Mouse (Mus musculus) stomach, embryonic 14.5 days (tissue): ENCODE measurements at regions not wholly inside any gene's neighbourhood (a gene's known extent, or its start where the extent isn't known, plus 50 kb on each side); places are given as distances from the start of the nearest gene placed in this dataset.

Source experiments
- ATAC-seq: fragments of 200-750 bp; cut with Nextera tagmentation; 2 replicates; pipeline ENCODE4 v1.8.0; 2017; ENCODE audit warnings: low read depth, moderate TSS enrichment; ENCODE audit not compliant: insufficient number of reproducible peaks, insufficient read depth, low FRiP score
- H3K27ac ChIP-seq: fragments of 300-500 bp; sonication (generic); 2 replicates; pipeline ENCODE4 v1.5.1; 2014; ENCODE audit warnings: mild to moderate bottlenecking, low read length, moderate library complexity, mixed read lengths
- H3K27me3 ChIP-seq: fragments of 300-500 bp; sonication (generic); 2 replicates; pipeline ENCODE4 v1.6.1; 2014; ENCODE audit warnings: low read length, control low read depth, mixed read lengths; ENCODE audit not compliant: control insufficient read depth, insufficient read depth
- H3K36me3 ChIP-seq: fragments of 300-500 bp; sonication (generic); 2 replicates; pipeline ENCODE4 v1.6.1; 2014; ENCODE audit warnings: mild to moderate bottlenecking, control low read depth, low read length, moderate library complexity, mixed read lengths; ENCODE audit not compliant: control insufficient read depth, insufficient read depth
- H3K4me1 ChIP-seq: fragments of 300-500 bp; sonication (generic); 2 replicates; pipeline ENCODE4 v1.6.1; 2014; ENCODE audit warnings: low read length, control low read depth, mixed read lengths; ENCODE audit not compliant: control insufficient read depth, insufficient read depth
- H3K4me2 ChIP-seq: fragments of 300-500 bp; sonication (generic); replicated peaks from 2 replicates; pipeline ENCODE4 v1.6.1; 2014; ENCODE audit warnings: low read depth, low read length, control low read depth
- H3K4me3 ChIP-seq: fragments of 300-500 bp; sonication (generic); 2 replicates; pipeline ENCODE4 v1.5.1; 2014; ENCODE audit warnings: low read depth, low read length, control low read depth
- H3K9ac ChIP-seq: fragments of 300-500 bp; sonication (generic); replicated peaks from 2 replicates; pipeline ENCODE4 v1.6.1; 2014; ENCODE audit warnings: low read depth, mild to moderate bottlenecking, control low read depth, low read length, moderate library complexity, mixed read lengths
- H3K9me3 ChIP-seq: fragments of 300-500 bp; sonication (generic); 2 replicates; pipeline ENCODE4 v1.6.1; 2016; ENCODE audit warnings: low read depth, low read length, control low read depth; ENCODE audit not compliant: control insufficient read depth
- WGBS: fragments of 180-500 bp; shearing (Covaris S2); extraction: QIAGEN DNeasy Blood & Tissue Kit; methylation state at CpG from one replicate; pipeline ENCODE4 v1.1.7; 2014; 5-methylcytosine and 5-hydroxymethylcytosine counted together

GRCm38 (mm10) chr14:76928706-76929105 is 107.9 kb upstream of the Ccdc122 start:
- 90% methylated on average over 3 of the region's 3 CpGs for WGBS
- Histone ChIP-seq H3K27ac (no peak overlapping the region), H3K4me2 (no peak overlapping the region), H3K9me3 (no peaks in the 10 kb centered on the region), H3K4me3 (no peak overlapping the region), H3K36me3 (no peaks in the 10 kb centered on the region), H3K9ac (no peak overlapping the region), H3K27me3 (no peaks in the 10 kb centered on the region), H3K4me1 (no peaks in the 10 kb centered on the region)
- no peak for ATAC-seq

- no peak for ATAC-seq
- 73% methylated on average over 5 of the region's 5 CpGs for WGBS
- Histone ChIP-seq H3K27ac (no peak overlapping the region), H3K4me3 (no peak overlapping the region), H3K4me2 (no peak overlapping the region), H3K9me3 (no peaks in the 10 kb centered on the region), H3K9ac (no peak overlapping the region), H3K27me3 (no peaks in the 10 kb centered on the region), H3K4me1 (no peaks in the 10 kb centered on the region), H3K36me3 (no peaks in the 10 kb centered on the region)
Measured at GRCm38 (mm10) chr14:76927245-76927806, 109.2 kb upstream of the Ccdc122 start.

- Histone ChIP-seq H3K4me3 (no peak overlapping the region), H3K27ac (no peak overlapping the region), H3K9ac (no peak overlapping the region), H3K27me3 (no peaks in the 10 kb centered on the region), H3K9me3 (no peaks in the 10 kb centered on the region), H3K4me2 (no peak overlapping the region), H3K4me1 (no peaks in the 10 kb centered on the region), H3K36me3 (no peaks in the 10 kb centered on the region)
- no peak for ATAC-seq
- 89% methylated on average over 7 of the region's 7 CpGs for WGBS
Measured at GRCm38 (mm10) chr14:76926416-76926815, 110.2 kb upstream of the Ccdc122 start.

DNA sequence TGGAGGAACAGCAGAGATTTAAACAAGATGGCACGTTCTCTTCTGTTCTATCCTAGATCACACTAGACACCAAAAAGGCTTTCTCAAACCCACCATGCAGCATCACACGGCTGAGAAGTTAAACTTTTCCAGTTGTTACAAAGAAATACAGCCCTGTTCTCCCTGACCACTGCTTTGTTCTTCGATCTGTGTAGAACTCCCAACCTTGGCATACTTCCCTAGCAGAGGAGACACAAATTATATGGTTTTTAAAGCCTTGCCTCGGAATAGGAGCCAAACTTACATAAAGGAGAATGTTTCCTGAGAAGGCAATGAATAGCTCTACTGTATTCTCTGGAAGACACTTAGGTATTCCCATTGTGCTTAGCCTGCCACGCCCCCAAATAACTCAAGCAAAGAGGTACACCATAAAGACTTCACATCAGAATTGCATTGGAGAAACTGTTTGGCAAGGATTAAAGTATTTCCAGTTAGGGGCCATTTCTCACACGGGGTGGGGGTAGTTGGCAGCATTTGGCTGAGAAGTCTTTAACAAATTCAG is 114.1 kb upstream of the Ccdc122 start:
- Histone ChIP-seq H3K27me3 (no peaks in the 10 kb centered on the region), H3K9ac (no peak overlapping the region), H3K9me3 (no peaks in the 10 kb centered on the region), H3K4me3 (no peak overlapping the region), H3K36me3 (no peaks in the 10 kb centered on the region), H3K4me1 (no peaks in the 10 kb centered on the region), H3K27ac (no peak overlapping the region), H3K4me2 (no peak overlapping the region)
- no peak for ATAC-seq
- WGBS = 76% methylated on average over 6 of the region's 6 CpGs

DNA sequence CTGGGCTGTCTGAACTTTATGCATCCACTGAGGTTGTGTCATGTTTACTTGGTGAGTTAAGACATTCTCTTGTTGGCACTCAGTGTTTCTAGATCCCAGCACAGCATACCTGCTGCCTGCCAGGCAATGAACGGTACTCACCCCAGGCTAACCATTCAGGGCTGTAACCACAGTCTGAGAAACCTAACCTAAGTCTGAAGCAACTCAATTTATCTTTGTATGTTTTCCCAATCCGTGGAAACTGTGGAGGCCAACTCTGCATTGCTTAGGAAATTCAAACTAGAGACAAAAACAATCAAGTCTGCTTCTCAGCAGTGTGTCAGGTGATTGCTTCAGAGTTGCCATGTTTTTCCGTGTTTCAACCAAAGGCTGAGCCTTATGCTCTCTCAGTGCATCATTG is 118.5 kb upstream of the Ccdc122 start:
- H3K36me3 ChIP-seq = no peaks in the 10 kb centered on the region
- no peaks in the 10 kb centered on the region for H3K4me1 ChIP-seq
- H3K9ac ChIP-seq = no peak overlapping the region
- no peaks in the 10 kb centered on the region for H3K9me3 ChIP-seq
- no peak for ATAC-seq
- H3K27me3 ChIP-seq = no peaks in the 10 kb centered on the region
- 51% methylated on average over 3 of the region's 3 CpGs for WGBS
- no peak overlapping the region for H3K4me3 ChIP-seq
- H3K27ac ChIP-seq = no peak overlapping the region
- H3K4me2 ChIP-seq = no peak overlapping the region

DNA sequence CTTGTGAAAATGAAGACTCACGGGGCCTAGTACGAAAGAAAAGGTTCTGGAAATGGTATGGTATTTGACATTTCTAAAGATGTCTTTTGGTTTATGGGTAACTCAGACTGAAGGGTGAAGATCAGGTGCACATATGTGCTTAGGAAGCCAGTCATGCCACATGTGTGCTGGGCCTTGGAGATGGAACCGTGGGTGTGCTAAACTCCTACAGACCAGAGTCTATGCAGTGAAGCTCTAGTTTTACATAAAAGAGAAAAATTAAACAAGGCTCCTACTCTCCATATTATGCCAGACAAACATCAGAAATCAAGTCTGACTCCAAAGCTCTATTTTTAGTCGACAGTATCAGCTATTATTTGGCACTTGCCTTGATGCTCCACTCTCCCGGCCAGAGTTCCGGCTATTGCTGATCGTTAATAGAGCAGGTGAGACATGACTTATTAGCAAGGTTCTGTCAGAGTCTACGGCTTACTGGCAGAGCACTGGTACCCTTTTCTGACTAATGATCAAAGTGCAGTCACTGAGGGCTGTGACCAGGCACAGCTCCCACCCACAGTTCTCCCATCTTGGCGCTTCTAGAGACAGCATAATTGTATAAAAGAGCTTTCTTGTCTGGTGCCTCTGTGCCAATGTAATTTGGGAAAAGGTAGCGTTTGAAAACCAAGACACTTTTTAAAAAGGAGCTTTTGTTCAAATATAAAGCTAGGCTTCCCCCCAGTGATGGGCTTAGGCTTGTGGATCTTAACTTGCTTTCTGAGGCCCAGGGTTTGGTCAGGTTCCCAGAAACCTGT is 119.2 kb upstream of the Ccdc122 start:
- no peak for ATAC-seq
- H3K27me3 ChIP-seq = no peaks in the 10 kb centered on the region
- WGBS = 77% methylated on average over 10 of the region's 10 CpGs
- H3K4me2 ChIP-seq = no peak overlapping the region
- H3K36me3 ChIP-seq = no peaks in the 10 kb centered on the region
- H3K27ac ChIP-seq = no peak overlapping the region
- H3K4me3 ChIP-seq = no peak overlapping the region
- no peaks in the 10 kb centered on the region for H3K9me3 ChIP-seq
- H3K4me1 ChIP-seq = peaks cover 6% of the 10 kb centered on the region
- H3K9ac ChIP-seq = no peak overlapping the region

- Histone ChIP-seq H3K9me3 (no peaks in the 10 kb centered on the region), H3K4me2 (no peak overlapping the region), H3K4me3 (no peak overlapping the region), H3K27ac (no peak overlapping the region), H3K36me3 (no peaks in the 10 kb centered on the region), H3K9ac (no peak overlapping the region), H3K4me1 (peaks cover 6% of the 10 kb centered on the region), H3K27me3 (no peaks in the 10 kb centered on the region)
- whole genome bisulfite sequencing = 94% methylated on average over 3 of the region's 3 CpGs
- no peak for ATAC-seq
Measured at GRCm38 (mm10) chr14:76913850-76914249, 122.7 kb upstream of the Ccdc122 start.

GRCm38 (mm10) chr14:76912301-76913001 is 124.1 kb upstream of the Ccdc122 start:
- WGBS = 27% methylated on average over 8 of the region's 8 CpGs
- Histone ChIP-seq H3K4me2 (no peak overlapping the region), H3K9ac (no peak overlapping the region), H3K36me3 (no peaks in the 10 kb centered on the region), H3K4me3 (no peak overlapping the region), H3K4me1 (peaks cover 6% of the 10 kb centered on the region), H3K27ac (no peak overlapping the region), H3K9me3 (no peaks in the 10 kb centered on the region), H3K27me3 (no peaks in the 10 kb centered on the region)
- ATAC-seq = no peak
